Mouse (Mus musculus) lung, adult 2 months (tissue): ENCODE results near the gene Morn3. TPM values are rescaled to one million over a fixed set of nuclear protein-coding genes. Genes with fewer than 3 reads are reported as not detected.

ENCODE experiments used
- DNase-seq: peaks from one replicate; pipeline ENCODE4 v3.0.0; 2022
- H3K4me1 ChIP-seq: fragments of 200-500 bp; 2 replicates; pipeline ENCODE4 v1.6.1; 2011; ENCODE audit warnings: low read length; ENCODE audit not compliant: control insufficient read depth, insufficient read depth
- H3K4me3 ChIP-seq: fragments of 200-500 bp; replicated peaks from 2 replicates; pipeline ENCODE3; 2011; ENCODE audit warnings: low read depth, mild to moderate bottlenecking, control low read depth, low read length; ENCODE audit errors: extremely low read depth
- CTCF ChIP-seq: fragments of 200-500 bp; IDR thresholded peaks from 2 replicates; pipeline ENCODE4 v1.5.1; 2011; ENCODE audit warnings: mild to moderate bottlenecking, low read length, control low read depth; ENCODE audit not compliant: insufficient read depth
- POLR2A ChIP-seq: fragments of 200-500 bp; IDR thresholded peaks from 2 replicates; pipeline ENCODE4 v1.6.1; 2011; ENCODE audit warnings: low read depth, mild to moderate bottlenecking, control low read depth, low read length, borderline replicate concordance; ENCODE audit errors: extremely low read depth
- WGBS: fragments of 180-500 bp; shearing (Covaris S2); methylation state at CpG from one replicate; pipeline ENCODE4 v1.1.7; 2018; 5-methylcytosine and 5-hydroxymethylcytosine counted together
- polyA plus RNA-seq: library from polyadenylated mRNA; depleted of rRNA; stranded (reverse); fragments of >200 nt; gene quantifications from 2 replicates; pipeline ENCODE4 v1.2.3, GENCODE M21; 2012

Morn3 gene
- polyA plus RNA-seq, 1 experiment, result 2.9 TPM

DNA sequence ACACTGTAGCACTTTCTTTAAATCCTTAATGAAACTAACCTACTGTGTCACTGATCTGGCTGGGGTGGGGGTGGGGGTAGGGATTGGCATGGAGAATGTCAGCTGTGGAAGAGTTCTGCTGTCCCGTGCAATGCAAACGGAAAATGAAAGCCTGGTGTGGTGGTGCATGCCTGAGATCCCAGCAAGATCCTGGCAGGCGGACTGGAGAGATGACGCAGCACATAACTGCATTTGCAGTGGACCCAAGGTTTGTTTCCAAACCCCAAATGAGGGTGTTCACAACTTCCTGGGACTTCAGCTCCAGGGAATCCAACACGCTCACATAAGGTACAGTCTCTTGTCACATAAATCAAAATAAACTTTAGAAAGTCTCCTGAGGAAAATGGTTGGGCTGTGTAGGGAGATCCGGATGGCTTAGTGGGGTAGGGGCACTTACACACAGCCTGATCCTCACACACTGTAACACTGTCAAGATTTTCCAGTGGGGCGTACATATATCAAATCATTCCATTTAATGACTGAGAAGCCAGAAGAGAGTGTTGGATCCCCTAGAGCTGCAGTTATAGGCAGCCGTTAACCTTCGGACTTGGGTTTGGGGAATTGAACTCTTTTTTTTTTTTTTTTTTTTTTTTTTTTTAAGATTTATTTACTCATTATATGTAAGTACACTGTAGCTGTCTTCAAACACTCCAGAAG is 14.0 kb upstream of the Morn3 start:
- 57% methylated on average over 9 of the region's 9 CpGs for WGBS
- Histone ChIP-seq H3K4me1 (0 out of 2 replicates have a peak, but pooled peaks cover 2% of the 10 kb centered on the region), H3K4me3 (no peak overlapping the region)
- no peak for TF ChIP-seq CTCF
- TF ChIP-seq POLR2A, result peak; percentile 46; the same call in 1 of the 2 replicates
- DNase-seq, result peak; percentile 39

DNA sequence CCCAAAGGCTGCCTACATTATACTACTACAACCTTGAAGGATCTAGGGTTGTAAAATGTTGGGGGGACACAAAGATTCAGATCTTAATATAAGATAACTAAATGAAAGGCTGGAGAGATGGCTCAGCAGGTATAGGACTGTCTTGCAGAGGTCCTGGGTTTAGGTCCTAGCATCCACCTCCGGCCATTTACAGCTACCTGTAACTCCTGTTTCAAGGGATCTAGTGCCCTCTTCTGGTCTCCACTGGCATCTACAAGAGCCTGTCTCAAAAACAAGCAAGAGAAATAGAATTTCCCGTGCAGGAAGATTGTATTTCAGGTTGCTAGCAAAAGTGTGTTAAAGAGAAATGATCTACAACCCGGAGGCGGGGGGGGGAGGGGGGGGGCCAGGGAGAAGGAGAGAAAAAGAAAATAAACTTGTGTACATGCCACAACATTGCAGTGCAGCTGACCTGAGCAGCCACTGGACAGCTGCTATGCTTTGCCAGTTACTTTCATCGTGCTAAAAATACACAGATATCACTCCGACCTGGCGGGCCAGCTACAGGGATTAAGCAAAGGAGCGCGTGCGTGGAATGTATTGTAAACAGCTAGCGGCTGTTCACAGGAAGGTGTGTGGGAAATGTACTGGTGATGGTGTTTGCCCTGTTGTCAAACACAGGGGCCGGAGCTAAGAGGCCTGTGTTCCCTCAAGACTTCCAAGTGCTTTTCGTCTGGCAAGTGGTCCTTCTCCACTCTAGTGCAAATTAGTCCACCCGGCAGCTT is 13.1 kb upstream of the Morn3 start:
- DNase-seq, result peak; percentile 46
- TF ChIP-seq CTCF, result peak; percentile 21; the same call in 1 of the 2 replicates
- no peak for TF ChIP-seq POLR2A
- Histone ChIP-seq H3K4me3 (no peak overlapping the region), H3K4me1 (0 out of 2 replicates have a peak, but pooled peaks cover 2% of the 10 kb centered on the region)
- WGBS, result 21% methylated on average over 14 of the region's 14 CpGs

DNA sequence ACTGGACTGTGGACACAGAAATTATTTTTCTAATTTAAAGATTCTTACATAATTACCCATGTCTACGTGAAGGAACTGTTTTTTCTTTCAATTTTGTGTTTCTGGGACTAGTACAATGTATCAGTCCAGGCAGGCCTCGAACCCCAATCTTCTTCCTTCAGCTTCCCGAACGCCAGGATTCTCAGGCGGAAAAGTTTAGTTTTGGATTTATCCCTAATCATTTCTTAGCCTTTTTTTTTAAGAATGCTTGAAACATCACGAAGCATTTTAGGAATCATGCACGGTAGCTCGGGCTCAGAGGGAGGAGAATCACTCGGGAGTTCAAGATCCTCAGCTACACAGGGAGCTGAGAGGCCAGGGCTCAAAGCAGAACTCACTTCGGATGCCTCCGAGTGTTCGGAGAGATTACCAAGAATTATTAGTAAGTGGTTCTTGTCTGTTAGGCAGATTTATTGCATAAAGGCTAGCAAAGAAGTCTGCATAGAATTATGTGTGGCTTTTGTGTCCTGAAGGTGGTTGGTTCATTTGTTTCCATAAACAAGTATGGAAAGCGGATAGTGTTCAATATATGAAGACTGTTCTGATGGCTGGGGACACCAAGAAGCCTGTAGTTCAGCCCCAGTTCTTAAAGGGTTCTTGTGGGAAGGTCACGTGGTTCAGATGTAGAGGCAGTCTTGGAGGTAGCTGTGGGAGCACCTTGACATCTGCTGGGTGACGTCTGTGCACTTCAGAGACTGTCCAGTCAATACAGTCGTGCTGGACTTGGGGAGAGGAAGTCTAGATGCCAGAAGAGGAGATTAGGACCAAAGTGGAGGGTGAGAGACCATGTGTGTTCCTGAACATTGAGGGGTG is 11.7 kb upstream of the Morn3 start:
- Histone ChIP-seq H3K4me3 (peak overlapping the region; percentile 54), H3K4me1 (0 out of 2 replicates have a peak, but pooled peaks cover 2% of the 10 kb centered on the region)
- 28% methylated on average over 16 of the region's 16 CpGs for WGBS
- DNase-seq, result no peak
- TF ChIP-seq POLR2A, result no peak
- TF ChIP-seq CTCF, result no peak

DNA sequence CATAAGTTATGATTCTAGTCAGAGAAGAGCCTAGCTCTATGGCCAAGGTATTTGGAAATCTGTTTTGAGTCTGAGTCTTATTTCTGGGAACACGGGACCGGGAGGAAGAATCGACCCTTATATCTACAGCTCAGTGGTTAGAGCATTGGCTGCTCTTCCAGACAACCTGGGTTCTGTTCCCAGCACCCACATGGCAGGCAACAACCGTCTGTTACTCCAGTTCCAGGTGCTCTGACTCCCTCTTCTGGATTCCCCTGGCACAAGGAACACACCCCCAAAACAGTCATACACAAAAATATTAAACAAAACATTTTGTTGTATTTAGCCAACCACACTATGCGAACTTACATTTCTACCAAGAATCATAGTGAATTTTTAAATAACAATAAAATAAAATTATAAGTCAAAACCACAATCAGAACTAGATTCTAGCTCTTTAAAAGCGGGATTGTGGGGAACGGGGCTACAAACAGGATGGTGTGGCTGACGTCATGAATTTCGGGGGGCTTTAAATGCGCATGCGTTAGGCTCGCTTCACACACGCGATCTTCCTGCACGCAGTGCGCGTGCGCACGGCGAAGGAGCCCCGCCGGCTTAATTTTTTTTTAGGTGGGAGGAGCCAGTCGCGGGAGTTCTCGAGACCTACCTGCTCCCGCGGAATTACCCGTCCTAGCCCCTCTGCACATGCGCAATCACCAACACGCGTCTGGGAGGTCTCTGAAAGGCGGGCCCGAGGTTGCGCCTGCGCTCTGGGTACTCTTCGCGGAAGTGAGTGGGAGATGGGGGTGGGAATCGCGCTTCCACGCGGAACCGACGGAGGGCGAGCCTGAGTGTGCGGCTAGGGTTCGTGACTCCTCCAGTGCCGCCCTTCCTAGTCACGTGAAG is 10.8 kb upstream of the Morn3 start:
- peak; percentile 93; the same call in 1 of the 2 replicates for TF ChIP-seq POLR2A
- TF ChIP-seq CTCF, result peak; percentile 40; the same call in 1 of the 2 replicates
- H3K4me1 ChIP-seq, result 0 out of 2 replicates have a peak, but pooled peaks cover 2% of the 10 kb centered on the region
- DNase-seq, result peak; percentile 96
- peak overlapping the region; percentile 54 for H3K4me3 ChIP-seq
- 8% methylated on average over 48 of the region's 48 CpGs for WGBS

DNA sequence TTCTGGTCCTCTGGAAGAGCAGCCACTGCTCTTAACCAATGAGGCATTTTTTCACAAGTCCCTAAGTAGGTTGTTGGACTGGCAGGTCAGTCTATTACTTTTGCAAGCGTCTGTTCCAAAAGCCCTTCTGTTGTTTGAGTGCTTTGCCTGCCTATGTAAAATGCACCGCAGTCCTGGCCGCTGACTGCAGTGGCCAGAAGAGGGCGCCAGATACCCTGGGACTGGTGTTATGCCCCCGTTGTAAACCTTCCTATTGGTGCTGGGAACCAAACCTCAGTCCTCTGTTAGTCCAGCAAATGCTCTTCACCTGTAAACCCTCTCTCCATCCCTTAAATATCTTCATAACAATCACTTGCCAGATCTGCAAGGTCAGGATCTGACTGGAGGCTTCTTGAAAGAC is 4.9 kb upstream of the Morn3 start:
- Histone ChIP-seq H3K4me1 (no peaks in the 10 kb centered on the region), H3K4me3 (no peak overlapping the region)
- TF ChIP-seq POLR2A, result no peak
- DNase-seq, result no peak
- WGBS, result 81% methylated on average over 5 of the region's 5 CpGs

DNA sequence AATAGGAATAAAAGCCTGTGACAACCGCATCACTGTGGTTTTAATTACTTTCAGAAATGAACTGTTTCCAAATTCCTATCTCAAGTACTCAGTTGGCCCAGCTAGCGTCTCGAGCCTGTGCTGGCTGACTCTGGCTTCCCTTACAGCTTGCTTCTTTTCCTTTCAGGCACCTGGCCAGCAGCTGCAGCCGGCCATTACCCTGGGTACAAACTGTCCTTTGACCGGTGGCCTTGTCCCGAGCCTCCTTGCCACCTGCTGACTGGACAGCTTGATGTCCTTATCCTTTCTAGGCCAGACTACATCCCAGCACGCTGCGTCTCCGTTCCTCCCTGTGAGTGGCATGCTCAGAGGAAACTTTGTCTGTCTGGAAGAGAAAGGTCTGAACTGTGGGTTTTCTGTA is 4.1 kb upstream of the Morn3 start:
- no peaks in the 10 kb centered on the region for H3K4me1 ChIP-seq
- H3K4me3 ChIP-seq, result no peak overlapping the region
- TF ChIP-seq CTCF (no peak), POLR2A (no peak)
- WGBS, result 59% methylated on average over 9 of the region's 9 CpGs
- DNase-seq, result no peak

DNA sequence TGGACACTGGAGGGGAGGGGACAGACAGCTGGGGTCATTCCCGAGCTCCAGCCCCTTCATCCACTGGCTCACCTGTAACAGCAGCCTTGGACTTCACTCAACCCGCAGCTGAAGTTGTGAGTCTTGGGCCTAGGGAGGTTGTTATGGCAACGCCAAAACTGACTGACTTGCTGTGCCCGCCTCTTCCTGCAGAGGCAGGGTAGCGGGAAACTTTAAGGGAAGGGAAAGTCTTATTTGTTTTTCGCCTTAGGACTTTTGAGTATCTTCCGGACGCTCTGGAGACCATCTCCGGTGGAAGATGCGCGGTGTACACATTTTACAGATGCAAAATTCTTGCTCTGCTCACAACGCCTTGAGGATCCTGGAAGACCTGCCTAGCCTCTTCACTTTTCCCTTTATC is 2.5 kb upstream of the Morn3 start:
- TF ChIP-seq POLR2A (no peak), CTCF (no peak)
- Histone ChIP-seq H3K4me1 (no peaks in the 10 kb centered on the region), H3K4me3 (no peak overlapping the region)
- WGBS, result 4% methylated on average over 12 of the region's 12 CpGs
- DNase-seq, result peak; percentile 27

DNA sequence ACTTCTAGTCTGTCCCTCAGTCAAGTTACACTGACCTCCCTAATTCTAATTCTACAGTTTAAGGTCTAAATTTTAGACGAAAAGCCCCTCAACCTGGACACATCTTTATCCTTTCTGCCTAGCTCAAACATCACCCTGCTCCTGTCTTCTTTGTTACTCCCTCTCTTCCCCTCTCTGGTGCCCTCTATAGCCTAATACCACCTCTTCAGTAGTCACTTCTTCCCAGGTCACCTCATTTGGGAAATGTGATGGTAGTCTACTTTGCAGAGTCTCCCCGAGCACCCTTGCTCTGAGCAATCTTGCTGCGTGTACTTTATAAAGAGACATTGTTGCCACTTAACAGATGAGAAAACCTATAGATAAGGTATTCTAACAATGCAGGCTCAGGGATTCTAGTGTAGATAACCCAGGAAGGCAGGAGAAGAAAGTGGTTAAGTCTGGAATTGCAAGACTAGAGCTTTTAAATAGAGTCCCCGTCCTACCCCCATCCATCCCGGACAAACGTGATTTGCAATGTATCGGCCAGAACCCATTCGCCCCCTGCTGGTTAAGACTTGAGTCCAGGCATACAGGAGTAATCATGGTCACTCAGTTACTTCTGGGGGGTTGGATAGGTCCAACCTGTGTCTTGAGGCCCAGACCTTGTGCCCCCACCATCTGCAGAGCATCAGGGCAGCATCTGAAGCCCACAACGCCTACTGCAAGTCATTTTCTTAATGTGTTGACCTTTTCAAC is 1.1 kb downstream of the Morn3 start:
- 23% methylated on average over 9 of the region's 9 CpGs for WGBS
- Histone ChIP-seq H3K4me1 (no peaks in the 10 kb centered on the region), H3K4me3 (no peak overlapping the region)
- DNase-seq, result peak; percentile 51
- TF ChIP-seq CTCF (peak; percentile 78), POLR2A (no peak)

DNA sequence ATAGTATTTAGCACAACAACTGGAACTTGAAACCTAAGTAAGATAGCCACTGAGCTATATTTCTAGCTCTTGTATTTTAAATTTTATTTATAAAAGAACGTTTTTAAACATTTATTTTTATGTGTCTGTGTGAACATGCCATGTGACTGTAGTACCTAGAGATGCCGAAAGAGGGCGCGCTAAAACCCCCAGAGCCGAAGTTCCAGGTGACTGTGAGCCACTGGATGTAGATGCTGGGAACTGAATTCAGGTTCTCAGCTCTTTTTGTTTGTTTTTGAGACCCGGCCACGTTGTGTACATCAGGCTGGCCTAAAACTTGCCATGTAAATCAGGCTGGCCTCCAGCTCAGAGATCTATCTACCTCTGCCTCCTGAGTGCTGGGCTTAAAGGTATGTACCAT is 3.0 kb downstream of the Morn3 start:
- H3K4me1 ChIP-seq, result no peaks in the 10 kb centered on the region
- TF ChIP-seq POLR2A (no peak), CTCF (peak; percentile 49; the same call in 1 of the 2 replicates)
- no peak overlapping the region for H3K4me3 ChIP-seq
- 23% methylated on average over 7 of the region's 7 CpGs for WGBS
- peak; percentile 43 for DNase-seq
